Mouse (Mus musculus) gastrocnemius, postnatal 4 days (tissue): ENCODE data around the gene Grem1. TPM values are rescaled to one million over a fixed set of nuclear protein-coding genes. Genes with fewer than 3 reads are reported as not detected.

Experiments
- DNase-seq, 2 experiments: peaks; one replicate each; pipeline ENCODE4 v3.0.0; 2021 to 2022; ENCODE audit warnings: low spot score in 2 of 2, mixed read lengths in 2 of 2
- total RNA-seq, 2 experiments: library from RNA; stranded (reverse); gene quantifications; 2 replicates each; pipeline ENCODE4 v1.2.3; 2021

Gene Grem1
- total RNA-seq, 2 experiments from 2014 or later = 0.47 to 0.59 TPM

GRCm38 (mm10) chr2:113757525-113758310 is 728 bp downstream of the Grem1 start:
- DNase-seq = peak in 1 of 2 experiments; percentile 22

- DNase-seq = no peak
Observed at GRCm38 (mm10) chr2:113756924-113757524, 1.4 kb downstream of the Grem1 start.

GRCm38 (mm10) chr2:113749721-113750120 is 8.7 kb downstream of the Grem1 start:
- DNase-seq = no peak

GRCm38 (mm10) chr2:113749309-113749708 is 9.1 kb downstream of the Grem1 start:
- no peak for DNase-seq

- no peak for DNase-seq
Observed at GRCm38 (mm10) chr2:113728581-113728980, 29.9 kb downstream of the Grem1 start.

- DNase-seq = no peak
Observed at GRCm38 (mm10) chr2:113714801-113715200, 43.6 kb downstream of the Grem1 start.

- no peak for DNase-seq
Observed at GRCm38 (mm10) chr2:113713406-113713805, 45.0 kb downstream of the Grem1 start.

- DNase-seq = no peak
Observed at GRCm38 (mm10) chr2:113707507-113707906, 50.9 kb downstream of the Grem1 start.

- DNase-seq = no peak
Observed at GRCm38 (mm10) chr2:113701507-113701906, 56.9 kb downstream of the Grem1 start.

- DNase-seq = no peak
Observed at GRCm38 (mm10) chr2:113696647-113697046, 61.8 kb downstream of the Grem1 start.

- DNase-seq = no peak
Observed at GRCm38 (mm10) chr2:113696222-113696621, 62.2 kb downstream of the Grem1 start.

Other genes with a start within 250 kb of the Grem1 start
- 1 to 10 TPM in 1 of 2 experiments, under 1 TPM in 1; 0.86 to 1.1 TPM for gene Scg5, start 70.5 kb upstream of the Grem1 start, total RNA-seq
- gene Arhgap11a, start 90.0 kb upstream of the Grem1 start, total RNA-seq = 10 to 100 TPM; 14.9 to 15.8 TPM